Mouse (Mus musculus) liver, postnatal 0 days (tissue): Measurements from ENCODE around the gene Serpinb1c. TPM values are rescaled to one million over a fixed set of nuclear protein-coding genes. Genes with fewer than 3 reads are reported as not detected.
A peak's percentile ranks its signal among the peaks of the same experiment; 100 is the strongest.

Source experiments
- ATAC-seq: fragments of 200-750 bp; cut with Nextera tagmentation; 2 replicates; pipeline ENCODE4 v1.8.0; 2017; ENCODE audit warnings: mild to moderate bottlenecking, moderate library complexity
- DNase-seq: peaks from one replicate; pipeline ENCODE4 v3.0.0-alpha.2; 2016
- H3K27ac ChIP-seq: fragments of 300-500 bp; sonication (generic); 2 replicates; pipeline ENCODE4 v1.5.1; 2014; ENCODE audit warnings: antibody characterized with exemption, moderate library complexity, mild to moderate bottlenecking, low read depth
- H3K27me3 ChIP-seq: fragments of 300-500 bp; sonication (generic); 2 replicates; pipeline ENCODE4 v1.6.1; 2014; ENCODE audit warnings: low read length, control low read depth, mixed read lengths; ENCODE audit not compliant: insufficient read depth
- H3K36me3 ChIP-seq: fragments of 300-500 bp; sonication (generic); replicated peaks from 2 replicates; pipeline ENCODE4 v1.6.1; 2014; ENCODE audit warnings: mild to moderate bottlenecking, control low read depth, low read length, moderate library complexity, mixed read lengths; ENCODE audit not compliant: insufficient read depth
- H3K4me1 ChIP-seq: fragments of 300-500 bp; sonication (generic); 2 replicates; pipeline ENCODE4 v1.6.1; 2014; ENCODE audit warnings: antibody characterized with exemption, mild to moderate bottlenecking, control low read depth; ENCODE audit not compliant: insufficient read depth
- H3K4me2 ChIP-seq: fragments of 300-500 bp; sonication (generic); 2 replicates; pipeline ENCODE4 v1.6.1; 2014; ENCODE audit warnings: low read depth, mild to moderate bottlenecking, low read length, moderate library complexity, mixed read lengths
- H3K4me3 ChIP-seq: fragments of 300-500 bp; sonication (generic); 2 replicates; pipeline ENCODE4 v1.5.1; 2014; ENCODE audit warnings: low read depth, low read length
- H3K9ac ChIP-seq: fragments of 300-500 bp; sonication (generic); replicated peaks from 2 replicates; pipeline ENCODE4 v1.6.1; 2014; ENCODE audit warnings: mild to moderate bottlenecking, moderate library complexity
- H3K9me3 ChIP-seq: fragments of 300-500 bp; sonication (generic); 2 replicates; pipeline ENCODE4 v1.6.1; 2016; ENCODE audit warnings: mild to moderate bottlenecking, control low read depth, low read length, mixed read lengths
- CTCF ChIP-seq: sonication (generic); IDR thresholded peaks from 2 replicates; pipeline ENCODE4 v1.5.1; 2016; ENCODE audit warnings: antibody characterized with exemption, low read depth
- EP300 ChIP-seq: IDR thresholded peaks from 2 replicates; pipeline ENCODE4 v1.6.1; 2016; ENCODE audit warnings: antibody characterized with exemption, low read depth, mild to moderate bottlenecking
- WGBS: fragments of 180-500 bp; shearing (Covaris S2); extraction: QIAGEN DNeasy Blood & Tissue Kit; methylation state at CpG from one replicate; pipeline ENCODE4 v1.1.7; 2014; ENCODE audit not compliant: insufficient replicate concordance; 5-methylcytosine and 5-hydroxymethylcytosine counted together
- polyA plus RNA-seq: library from polyadenylated mRNA; unstranded; fragments of >200 nt; fragmentation: Nextera tagmentation; extraction: Ambion mirVana; gene quantifications from 2 replicates; pipeline ENCODE4 v1.2.1, GENCODE M21; 2015

Gene Serpinb1c
- polyA plus RNA-seq, 1 experiment from 2014 or later: not detected

- no peak overlapping the region for H3K4me3 ChIP-seq
Observed at GRCm38 (mm10) chr13:32852539-32852938, 45.5 kb downstream of the Serpinb1c start.

GRCm38 (mm10) chr13:32851967-32852366, 46.0 kb downstream of the Serpinb1c start:
- 0 out of 2 replicates have a peak overlapping the region, but pooled peaks have one; percentile 13 for H3K4me2 ChIP-seq
- peak; percentile 39 for DNase-seq

More at GRCm38 (mm10) chr13:32852539-32852938, 45.5 kb downstream of the Serpinb1c start:
- no peak overlapping the region for H3K27ac ChIP-seq
- peaks cover 18% of the 10 kb centered on the region for H3K4me1 ChIP-seq
- ATAC-seq (no peak), DNase-seq (no peak)
- no peaks in the 10 kb centered on the region for H3K9me3 ChIP-seq
- no peaks in the 10 kb centered on the region for H3K27me3 ChIP-seq
- WGBS: 76% methylated on average over 4 of the region's 4 CpGs
- TF ChIP-seq EP300: no peak
- no peak for TF ChIP-seq CTCF
- H3K9ac ChIP-seq: no peak overlapping the region
- H3K4me2 ChIP-seq: no peak overlapping the region
- no peaks in the 10 kb centered on the region for H3K36me3 ChIP-seq

GRCm38 (mm10) chr13:32850668-32851404, 47.2 kb downstream of the Serpinb1c start, which contains the start of gene Serpinb1a:
TSS of gene Serpinb1a (minus strand) at chr13:32851185.
- whole genome bisulfite sequencing: 41% methylated on average over 10 of the region's 10 CpGs
- DNase-seq (peak; percentile 50), ATAC-seq (0 out of 2 replicates have a peak, but pooled peaks have one; percentile 33)
- H3K27ac ChIP-seq: no peak within 1 kb of the TSS
- peak within 1 kb of the TSS; percentile 52; the same call in 1 of the 2 replicates for H3K4me2 ChIP-seq
- H3K9me3 ChIP-seq: no peaks in the 10 kb centered on the region
- no peak within 1 kb of the TSS for H3K9ac ChIP-seq
- TF ChIP-seq EP300: no peak
- no peak for TF ChIP-seq CTCF
- H3K4me3 ChIP-seq: peak within 1 kb of the TSS; percentile 29
- no peaks in the 10 kb centered on the region for H3K27me3 ChIP-seq
- peaks cover 18% of the 10 kb centered on the region for H3K4me1 ChIP-seq
- no peaks in the 10 kb centered on the region for H3K36me3 ChIP-seq

More at GRCm38 (mm10) chr13:32851967-32852366, 46.0 kb downstream of the Serpinb1c start:
- WGBS: 6% methylated on average over 7 of the region's 7 CpGs
- H3K36me3 ChIP-seq: no peaks in the 10 kb centered on the region
- peaks cover 18% of the 10 kb centered on the region for H3K4me1 ChIP-seq
- no peaks in the 10 kb centered on the region for H3K27me3 ChIP-seq
- TF ChIP-seq EP300 (no peak), CTCF (peak; percentile 81)
- H3K4me3 ChIP-seq: no peak overlapping the region
- H3K9ac ChIP-seq: no peak overlapping the region
- H3K27ac ChIP-seq: no peak overlapping the region
- ATAC-seq: peak; percentile 35; the same call in 1 of the 2 replicates
- H3K9me3 ChIP-seq: no peaks in the 10 kb centered on the region

GRCm38 (mm10) chr13:32850156-32850555, 47.9 kb downstream of the Serpinb1c start:
- Histone ChIP-seq H3K4me1 (peaks cover 18% of the 10 kb centered on the region), H3K36me3 (no peaks in the 10 kb centered on the region), H3K4me3 (peak overlapping the region; percentile 29), H3K27me3 (no peaks in the 10 kb centered on the region), H3K9ac (no peak overlapping the region), H3K27ac (no peak overlapping the region), H3K4me2 (peak overlapping the region; percentile 52), H3K9me3 (no peaks in the 10 kb centered on the region)
- 44% methylated on average over 1 of the region's 1 CpGs for WGBS
- ATAC-seq (no peak), DNase-seq (no peak)
- TF ChIP-seq CTCF: no peak
- TF ChIP-seq EP300: no peak

GRCm38 (mm10) chr13:32849531-32850123, 48.4 kb downstream of the Serpinb1c start:
- Histone ChIP-seq H3K27me3 (no peaks in the 10 kb centered on the region), H3K36me3 (no peaks in the 10 kb centered on the region; the same call in 1 of the 2 replicates), H3K9me3 (no peaks in the 10 kb centered on the region), H3K9ac (no peak overlapping the region), H3K4me2 (peak overlapping the region; percentile 52), H3K4me3 (peak overlapping the region; percentile 29), H3K4me1 (peaks cover 18% of the 10 kb centered on the region), H3K27ac (peak overlapping the region; percentile 64)
- 0 out of 2 replicates have a peak, but pooled peaks have one; percentile 31 for ATAC-seq
- TF ChIP-seq EP300: no peak
- TF ChIP-seq CTCF: no peak
- no peak for DNase-seq

- H3K27me3 ChIP-seq: no peaks in the 10 kb centered on the region
- DNase-seq (no peak), ATAC-seq (peak; percentile 86)
- peak overlapping the region; percentile 52 for H3K4me2 ChIP-seq
- H3K4me3 ChIP-seq: peak overlapping the region; percentile 29; the same call in 1 of the 2 replicates
- no peak overlapping the region for H3K9ac ChIP-seq
- 17% methylated on average over 4 of the region's 4 CpGs for WGBS
- no peaks in the 10 kb centered on the region for H3K9me3 ChIP-seq
- no peaks in the 10 kb centered on the region; the same call in 1 of the 2 replicates for H3K36me3 ChIP-seq
- peaks cover 18% of the 10 kb centered on the region for H3K4me1 ChIP-seq
- TF ChIP-seq CTCF (no peak), EP300 (no peak)
- peak overlapping the region; percentile 64 for H3K27ac ChIP-seq
Observed at GRCm38 (mm10) chr13:32849092-32849491, 48.9 kb downstream of the Serpinb1c start.
